Mouse (Mus musculus) forebrain, embryonic 10.5 days (tissue): ENCODE measurements around the gene Heg1. TPM values are rescaled to one million over a fixed set of nuclear protein-coding genes. Genes with fewer than 3 reads are reported as not detected.

ENCODE experiments used
- DNase-seq: peaks from one replicate; pipeline ENCODE4 v3.0.0-alpha.2; 2017; ENCODE audit warnings: low spot score; ENCODE audit errors: extremely low spot score
- H3K27ac ChIP-seq: fragments of 300-500 bp; sonication (generic); 2 replicates; pipeline ENCODE4 v1.5.1; 2016; ENCODE audit warnings: mild to moderate bottlenecking
- H3K27me3 ChIP-seq: fragments of 300-500 bp; sonication (generic); 2 replicates; pipeline ENCODE4 v1.6.1; 2016; ENCODE audit warnings: mild to moderate bottlenecking; ENCODE audit not compliant: poor library complexity, severe bottlenecking
- H3K36me3 ChIP-seq: fragments of 300-500 bp; sonication (generic); replicated peaks from 2 replicates; pipeline ENCODE4 v1.6.1; 2016; ENCODE audit warnings: mild to moderate bottlenecking, moderate library complexity
- H3K4me1 ChIP-seq: fragments of 300-500 bp; sonication (generic); 2 replicates; pipeline ENCODE4 v1.6.1; 2016
- H3K4me3 ChIP-seq: fragments of 300-500 bp; sonication (generic); 2 replicates; pipeline ENCODE4 v1.5.1; 2016; ENCODE audit warnings: mild to moderate bottlenecking, moderate library complexity
- H3K9me3 ChIP-seq: fragments of 300-500 bp; sonication (generic); 2 replicates; pipeline ENCODE4 v1.6.1; 2016; ENCODE audit warnings: mild to moderate bottlenecking, moderate library complexity
- WGBS: fragments of 180-500 bp; shearing (Covaris S2); methylation state at CpG from one replicate; pipeline ENCODE4 v1.1.7; 2016; 5-methylcytosine and 5-hydroxymethylcytosine counted together
- polyA plus RNA-seq: library from polyadenylated mRNA; unstranded; fragments of >200 nt; fragmentation: Nextera tagmentation; extraction: Ambion mirVana; gene quantifications from 2 replicates; pipeline ENCODE4 v1.2.1, GENCODE M21; 2016

Gene Heg1
- polyA plus RNA-seq, 1 experiment from 2014 or later, result 22.8 TPM

GRCm38 (mm10) chr16:33775733-33776335, 91.7 kb downstream of the Heg1 start:
- H3K4me1 ChIP-seq, result no peaks in the 10 kb centered on the region
- 92% methylated on average over 1 of the region's 1 CpGs for WGBS
- H3K27ac ChIP-seq, result no peak overlapping the region
- no peaks in the 10 kb centered on the region for H3K9me3 ChIP-seq
- H3K36me3 ChIP-seq, result no peaks in the 10 kb centered on the region; the same call in 1 of the 2 replicates
- no peaks in the 10 kb centered on the region for H3K27me3 ChIP-seq
- DNase-seq, result no peak
- H3K4me3 ChIP-seq, result no peak overlapping the region

- WGBS, result 86% methylated on average over 7 of the region's 7 CpGs
These were observed 92.8 kb downstream of the Heg1 start for GRCm38 (mm10) chr16:33776766-33777529.

GRCm38 (mm10) chr16:33777607-33778006, 93.4 kb downstream of the Heg1 start:
- H3K27me3 ChIP-seq, result no peaks in the 10 kb centered on the region
- no peak for DNase-seq
- H3K27ac ChIP-seq, result no peak overlapping the region
- 94% methylated on average over 6 of the region's 6 CpGs for WGBS
- no peak overlapping the region for H3K4me3 ChIP-seq
- no peaks in the 10 kb centered on the region; the same call in 1 of the 2 replicates for H3K36me3 ChIP-seq
- no peaks in the 10 kb centered on the region for H3K9me3 ChIP-seq
- H3K4me1 ChIP-seq, result no peaks in the 10 kb centered on the region

More at GRCm38 (mm10) chr16:33776766-33777529, 92.8 kb downstream of the Heg1 start:
- Histone ChIP-seq H3K4me3 (no peak overlapping the region), H3K4me1 (no peaks in the 10 kb centered on the region), H3K9me3 (no peaks in the 10 kb centered on the region), H3K36me3 (no peaks in the 10 kb centered on the region; the same call in 1 of the 2 replicates), H3K27me3 (no peaks in the 10 kb centered on the region), H3K27ac (no peak overlapping the region)
- DNase-seq, result no peak

GRCm38 (mm10) chr16:33781789-33782728, 97.9 kb downstream of the Heg1 start:
- Histone ChIP-seq H3K9me3 (no peaks in the 10 kb centered on the region), H3K27ac (no peak overlapping the region), H3K36me3 (no peaks in the 10 kb centered on the region), H3K27me3 (no peaks in the 10 kb centered on the region), H3K4me1 (peaks cover 4% of the 10 kb centered on the region), H3K4me3 (no peak overlapping the region)
- no peak for DNase-seq
- 79% methylated on average over 5 of the region's 5 CpGs for WGBS

DNA sequence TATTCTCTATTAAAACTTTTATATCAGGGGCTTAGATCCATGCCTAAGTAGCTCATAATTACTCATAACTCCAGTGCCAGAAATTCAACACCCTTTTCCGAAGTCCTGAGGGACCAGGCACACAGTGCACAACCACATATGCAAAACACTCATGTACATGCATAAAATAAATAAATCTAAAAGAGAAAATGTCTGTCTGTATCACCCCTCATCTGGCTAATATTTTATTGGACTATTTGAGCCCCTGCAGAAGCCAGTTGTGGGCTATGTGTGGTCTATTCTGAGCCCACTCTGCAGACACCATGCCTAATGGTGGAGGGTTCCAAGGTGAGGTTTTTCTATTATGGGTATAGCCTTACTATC, 98.5 kb downstream of the Heg1 start:
- no peaks in the 10 kb centered on the region for H3K27me3 ChIP-seq
- 93% methylated on average over 1 of the region's 1 CpGs for WGBS
- H3K4me3 ChIP-seq, result no peak overlapping the region

DNA sequence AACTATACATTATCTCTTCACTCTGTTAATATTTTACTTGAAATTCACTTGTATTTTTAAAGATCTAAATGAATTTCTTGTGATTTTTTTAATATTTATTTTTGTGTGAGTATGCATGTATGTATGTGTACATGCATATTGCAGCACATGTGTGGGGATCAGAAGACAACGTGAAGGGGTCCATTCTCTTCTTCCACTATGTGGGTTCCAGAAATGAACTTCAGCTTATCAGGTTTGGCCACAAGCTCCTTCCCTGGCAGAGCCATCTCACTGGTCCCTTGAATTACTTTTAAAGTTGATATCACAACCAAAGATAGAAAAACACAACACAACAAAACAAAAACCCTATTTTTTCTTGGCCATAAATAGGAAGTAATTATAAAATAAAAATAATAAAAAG, 100.4 kb downstream of the Heg1 start:
- DNase-seq, result no peak
- Histone ChIP-seq H3K27ac (no peak overlapping the region), H3K4me1 (peaks cover 6% of the 10 kb centered on the region), H3K36me3 (no peaks in the 10 kb centered on the region), H3K27me3 (no peaks in the 10 kb centered on the region), H3K4me3 (no peak overlapping the region), H3K9me3 (no peaks in the 10 kb centered on the region)
- WGBS, result 89% methylated on average over 1 of the region's 1 CpGs

More for the DNA sequence above, 98.5 kb downstream of the Heg1 start:
- H3K36me3 ChIP-seq, result no peaks in the 10 kb centered on the region
- H3K4me1 ChIP-seq, result peaks cover 6% of the 10 kb centered on the region
- no peak overlapping the region for H3K27ac ChIP-seq
- DNase-seq, result no peak
- no peaks in the 10 kb centered on the region for H3K9me3 ChIP-seq

DNA sequence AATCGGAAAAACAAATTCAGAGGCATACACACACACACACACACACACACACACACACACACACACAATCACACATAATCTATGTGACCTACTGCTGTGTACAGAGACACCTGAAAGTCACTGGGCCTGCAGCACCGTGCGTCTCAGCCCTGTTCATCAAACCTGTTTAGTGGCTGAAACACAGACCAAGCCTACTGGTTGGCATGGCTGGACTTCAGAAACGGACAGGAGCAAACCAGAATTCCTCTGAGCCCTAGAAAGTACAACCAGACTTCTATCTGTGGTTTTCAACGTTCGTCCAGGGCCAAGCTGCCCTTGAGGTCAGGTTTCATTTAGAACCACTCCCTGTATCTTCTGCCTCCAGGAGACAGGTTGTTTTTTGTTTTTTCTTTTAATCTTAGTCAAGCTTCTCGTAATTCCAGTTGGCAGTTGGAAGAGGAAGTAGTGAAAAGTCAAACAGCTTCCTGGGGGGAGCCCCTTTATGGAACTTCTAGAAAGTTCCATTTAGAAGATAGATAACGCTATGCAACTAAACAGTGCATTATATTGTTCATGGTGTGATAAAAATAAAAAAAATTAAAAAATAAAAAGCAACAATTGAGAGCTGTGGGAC, 101.0 kb downstream of the Heg1 start:
- WGBS, result 81% methylated on average over 8 of the region's 8 CpGs

DNA sequence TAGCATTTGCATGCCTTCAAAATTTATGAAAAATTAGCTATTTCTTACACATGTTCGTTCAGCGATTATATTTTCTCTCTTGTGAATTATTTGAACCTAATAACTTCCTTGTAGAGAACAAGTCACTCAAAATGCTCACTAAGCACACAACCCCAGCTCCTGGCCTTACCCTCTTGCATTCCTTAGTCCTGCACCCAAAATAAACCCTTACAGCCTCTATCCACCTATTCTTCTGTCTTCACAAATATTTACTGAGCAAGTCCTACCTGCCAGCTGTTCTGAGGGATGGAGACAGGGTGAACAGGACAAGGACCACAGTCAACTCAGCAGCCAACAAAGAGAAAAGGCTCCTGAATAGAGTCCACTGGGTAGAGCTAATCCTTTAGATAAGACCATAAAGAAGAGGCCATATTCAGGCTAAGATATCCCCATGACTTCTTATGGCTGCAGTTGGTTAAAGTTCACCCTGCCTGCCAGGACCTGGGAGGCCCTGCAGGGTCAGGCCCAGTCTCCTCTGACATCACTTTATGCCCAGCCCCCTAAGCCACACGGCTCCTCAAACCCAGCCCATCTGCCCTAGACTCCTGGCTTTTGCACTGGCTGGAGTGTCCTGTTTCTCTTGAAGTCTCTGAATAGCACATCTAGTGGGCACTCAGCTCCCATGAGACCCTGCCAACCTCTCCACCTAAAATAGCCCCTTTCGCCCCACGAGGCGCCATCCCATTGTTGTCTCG, 102.7 kb downstream of the Heg1 start:
- no peak overlapping the region for H3K27ac ChIP-seq
- no peaks in the 10 kb centered on the region for H3K9me3 ChIP-seq
- H3K4me3 ChIP-seq, result no peak overlapping the region
- no peaks in the 10 kb centered on the region for H3K36me3 ChIP-seq
- WGBS, result 85% methylated on average over 7 of the region's 7 CpGs
- DNase-seq, result no peak
- no peaks in the 10 kb centered on the region for H3K27me3 ChIP-seq
- H3K4me1 ChIP-seq, result peaks cover 6% of the 10 kb centered on the region

More for the DNA sequence above, 101.0 kb downstream of the Heg1 start:
- Histone ChIP-seq H3K27ac (no peak overlapping the region), H3K4me1 (peaks cover 6% of the 10 kb centered on the region), H3K36me3 (no peaks in the 10 kb centered on the region), H3K4me3 (no peak overlapping the region), H3K9me3 (no peaks in the 10 kb centered on the region), H3K27me3 (no peaks in the 10 kb centered on the region)
- no peak for DNase-seq

- H3K27ac ChIP-seq, result peak within 1 kb of the TSS; percentile 36; the same call in 1 of the 2 replicates
- H3K4me1 ChIP-seq, result peaks cover 9% of the 10 kb centered on the region
- no peak for DNase-seq
- no peaks in the 10 kb centered on the region for H3K36me3 ChIP-seq
- 89% methylated on average over 10 of the region's 10 CpGs for WGBS
- H3K27me3 ChIP-seq, result no peaks in the 10 kb centered on the region
- no peaks in the 10 kb centered on the region for H3K9me3 ChIP-seq
- no peak within 1 kb of the TSS for H3K4me3 ChIP-seq
These were observed 109.9 kb downstream of the Heg1 start, which contains the start of gene Muc13 for GRCm38 (mm10) chr16:33793846-33794791. TSS of gene Muc13 (plus strand) at chr16:33794037.

DNA sequence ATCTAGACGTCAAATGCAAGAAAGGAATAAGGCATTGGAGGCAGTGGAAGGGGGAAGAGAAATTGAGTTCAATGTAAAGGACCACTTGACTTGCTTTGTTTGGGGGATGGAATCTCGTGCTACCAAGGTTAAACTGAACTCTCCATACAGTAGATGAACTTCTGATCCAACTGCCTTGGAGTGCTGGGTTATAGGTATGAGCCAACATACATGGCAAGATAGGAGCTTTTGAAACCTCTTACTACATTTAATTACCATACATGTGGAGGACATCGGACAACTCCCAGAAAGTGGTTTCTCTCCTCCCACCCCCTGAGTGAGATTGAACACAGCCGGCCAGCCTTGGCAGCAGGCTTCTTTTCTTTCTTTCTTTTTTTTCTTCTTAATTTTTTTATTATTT, 110.9 kb downstream of the Heg1 start:
- DNase-seq, result no peak
- Histone ChIP-seq H3K4me1 (peaks cover 9% of the 10 kb centered on the region), H3K27me3 (no peaks in the 10 kb centered on the region), H3K4me3 (no peak overlapping the region), H3K36me3 (no peaks in the 10 kb centered on the region), H3K9me3 (no peaks in the 10 kb centered on the region), H3K27ac (no peak overlapping the region)
- 88% methylated on average over 4 of the region's 4 CpGs for WGBS

DNA sequence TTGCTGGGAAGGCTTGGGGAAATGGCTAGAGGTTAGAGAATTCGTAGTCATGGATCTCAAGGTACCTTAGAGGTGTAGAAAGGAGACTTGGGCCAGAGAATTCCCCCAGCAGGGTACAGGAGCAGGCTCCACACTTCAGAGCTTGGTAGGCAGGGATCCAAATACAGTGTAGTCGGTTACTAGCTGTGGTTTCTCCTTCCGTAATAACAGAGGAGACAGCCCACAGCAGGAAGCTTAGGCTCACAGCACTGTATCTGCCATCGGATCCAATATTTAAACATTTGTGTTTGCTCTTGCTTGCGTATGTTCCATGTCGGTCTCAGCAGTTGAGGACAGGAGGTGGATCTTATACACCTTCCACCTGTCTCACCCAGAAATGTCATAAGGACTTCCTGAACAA, 111.7 kb downstream of the Heg1 start:
- Histone ChIP-seq H3K9me3 (no peaks in the 10 kb centered on the region), H3K4me3 (no peak overlapping the region), H3K27ac (no peak overlapping the region), H3K4me1 (peaks cover 9% of the 10 kb centered on the region), H3K36me3 (no peaks in the 10 kb centered on the region), H3K27me3 (no peaks in the 10 kb centered on the region)
- WGBS, result 90% methylated on average over 6 of the region's 6 CpGs
- DNase-seq, result no peak
